Mouse (Mus musculus) regulatory T cell (primary cell): ENCODE data around the gene Crebl2.

Source experiments
- in situ Hi-C: fragments of 300-600 bp; cut with MboI, MseI; formaldehyde crosslinking; loops from one replicate; pipeline ENCODE4 v1.15.1; 2025; ENCODE audit warnings: high pct_unique_total_duplicates

Gene Crebl2

GRCm38 (mm10) chr6:134870887-134871286, 40.9 kb downstream of the Crebl2 start:
- in situ Hi-C loops, result loop anchor here (5.0 kb wide), 1 partner anchor 81 kb away; no protein-coding TSS in a partner anchor

- in situ Hi-C loops, result loop anchor here (5.0 kb wide), 1 partner anchor 80 kb away; no protein-coding TSS in a partner anchor
Measured at GRCm38 (mm10) chr6:134872236-134872635, 42.3 kb downstream of the Crebl2 start.

DNA sequence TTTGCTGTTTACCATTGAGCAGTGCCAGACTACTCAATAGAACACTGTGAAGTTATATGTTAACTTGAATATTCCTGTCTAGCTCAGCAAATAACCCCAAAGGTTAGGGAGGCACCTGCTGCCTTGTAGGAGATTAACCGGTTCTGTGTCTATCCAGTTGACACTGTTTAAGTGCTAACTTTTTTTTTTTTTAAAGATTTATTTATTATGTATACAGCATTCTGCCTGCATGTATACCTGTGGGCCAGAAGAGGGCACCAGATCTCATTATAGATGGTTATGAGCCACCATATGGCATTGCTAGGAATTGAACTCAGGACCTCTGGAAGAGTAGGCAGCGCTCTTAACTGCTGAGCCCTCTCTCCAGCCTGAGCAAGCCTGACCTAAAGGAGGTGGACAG, 43.1 kb downstream of the Crebl2 start:
- in situ Hi-C loops, result loop anchor here (5.0 kb wide), 1 partner anchor 79 kb away; no protein-coding TSS in a partner anchor

GRCm38 (mm10) chr6:134876795-134877194, 46.8 kb downstream of the Crebl2 start:
- in situ Hi-C loops, result no loop called here

DNA sequence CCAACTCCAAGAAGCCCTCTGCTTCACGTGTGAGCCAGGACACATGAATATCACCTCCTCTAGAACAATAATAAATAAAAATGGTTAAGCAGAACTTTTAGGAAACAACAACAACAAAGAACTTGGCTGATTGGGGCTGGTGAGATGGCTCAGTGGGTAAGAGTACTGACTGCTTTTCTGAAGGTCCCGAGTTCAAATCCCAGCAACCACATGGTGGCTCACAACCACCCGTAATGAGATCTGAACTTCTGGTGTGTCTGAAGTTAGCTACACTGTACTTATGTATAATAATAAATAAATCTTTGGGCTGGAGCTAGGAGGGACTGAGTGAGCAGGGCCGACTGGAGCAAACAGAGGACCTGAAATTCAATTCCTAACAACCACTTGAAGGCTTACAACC, 47.3 kb downstream of the Crebl2 start:
- in situ Hi-C loops, result no loop called here

DNA sequence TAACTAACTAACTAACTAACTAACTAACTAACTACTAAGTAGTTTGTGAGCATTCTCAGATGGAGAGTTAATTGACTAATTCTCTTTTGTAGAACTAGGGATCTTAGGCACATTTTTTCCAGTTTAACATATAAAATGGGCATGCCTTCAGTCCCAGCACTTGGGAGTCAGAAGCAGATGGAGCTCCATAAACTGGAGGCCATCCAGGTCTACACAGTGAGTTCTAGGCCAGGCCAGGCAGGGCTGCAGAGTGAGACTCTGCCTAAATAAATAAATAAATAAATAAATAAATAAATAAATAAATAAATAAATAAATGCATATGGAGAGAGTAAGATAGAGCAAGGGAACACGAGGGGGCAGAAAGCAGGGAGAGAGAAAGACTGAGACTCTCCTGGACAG, 47.9 kb downstream of the Crebl2 start:
- in situ Hi-C loops, result no loop called here

GRCm38 (mm10) chr6:134879556-134879955, 49.6 kb downstream of the Crebl2 start:
- in situ Hi-C loops, result no loop called here

GRCm38 (mm10) chr6:134880046-134880445, 50.1 kb downstream of the Crebl2 start:
- in situ Hi-C loops, result no loop called here

GRCm38 (mm10) chr6:134883661-134884060, 53.7 kb downstream of the Crebl2 start:
- in situ Hi-C loops, result no loop called here

DNA sequence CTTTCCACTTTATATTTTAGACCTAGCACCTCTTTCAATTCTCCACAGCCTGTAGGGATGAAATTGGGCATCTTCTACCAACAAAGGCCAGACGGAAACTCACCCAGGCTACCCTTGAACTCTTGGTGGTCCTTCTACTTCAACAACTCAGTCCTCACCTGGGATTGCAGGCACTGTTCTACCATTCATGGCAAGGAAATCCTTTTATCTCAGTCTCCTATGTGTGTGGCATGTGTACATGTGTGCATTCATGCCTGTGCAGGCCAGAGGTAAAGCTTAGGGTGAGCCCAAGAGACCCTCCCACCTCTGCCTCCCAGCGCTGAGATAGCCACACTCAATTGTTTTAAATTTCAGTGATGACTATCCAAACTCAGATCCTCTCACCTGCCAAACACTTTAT, 55.6 kb downstream of the Crebl2 start:
- in situ Hi-C loops, result no loop called here

DNA sequence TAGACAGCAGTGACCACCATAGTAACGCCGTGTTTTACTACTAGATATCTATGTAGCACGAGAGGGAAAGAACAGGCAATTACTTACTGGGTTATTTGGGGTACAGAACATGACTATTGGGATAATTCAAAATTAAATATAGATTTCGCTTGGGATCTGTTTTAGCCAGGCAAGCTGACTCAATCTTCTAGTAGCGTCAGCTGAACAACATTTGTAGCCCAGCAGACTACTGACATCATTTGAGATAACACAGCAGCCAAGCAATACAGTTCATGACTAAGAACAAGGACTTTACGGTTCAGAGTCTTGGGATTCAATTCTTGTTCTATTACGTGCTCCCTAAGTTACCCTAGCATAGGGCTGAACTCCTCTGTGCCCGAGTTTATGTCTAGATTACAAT, 56.5 kb downstream of the Crebl2 start:
- in situ Hi-C loops, result no loop called here

GRCm38 (mm10) chr6:134887008-134887407, 57.1 kb downstream of the Crebl2 start:
- in situ Hi-C loops, result no loop called here

- in situ Hi-C loops, result no loop called here
Measured at GRCm38 (mm10) chr6:134887711-134888449, 57.9 kb downstream of the Crebl2 start.

DNA sequence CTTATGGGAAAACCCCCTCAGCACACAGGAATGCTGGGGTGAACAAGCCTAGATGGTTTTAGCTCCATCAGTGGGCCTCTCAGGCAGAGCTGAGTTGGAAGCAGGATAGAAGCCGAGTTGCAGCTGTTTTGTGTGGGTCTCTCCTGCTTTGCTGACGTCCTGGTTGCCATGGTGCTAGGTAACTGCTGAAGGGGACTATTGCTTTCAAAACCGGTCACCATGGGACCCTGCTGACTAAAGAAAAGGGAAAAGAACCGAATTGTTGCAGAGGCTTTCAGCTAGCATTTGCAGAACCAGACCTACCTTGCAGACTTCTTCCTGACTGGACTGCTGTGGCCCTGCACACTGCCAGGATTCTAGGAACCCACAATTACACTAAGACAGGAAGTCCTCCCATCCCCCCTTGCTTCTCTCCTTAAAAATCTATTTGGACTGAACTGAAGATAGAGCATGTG, 58.6 kb downstream of the Crebl2 start:
- in situ Hi-C loops, result no loop called here

- in situ Hi-C loops, result no loop called here
Measured at GRCm38 (mm10) chr6:134889763-134890162, 59.8 kb downstream of the Crebl2 start.

- in situ Hi-C loops, result no loop called here
Measured at GRCm38 (mm10) chr6:134890436-134890835, 60.5 kb downstream of the Crebl2 start.

DNA sequence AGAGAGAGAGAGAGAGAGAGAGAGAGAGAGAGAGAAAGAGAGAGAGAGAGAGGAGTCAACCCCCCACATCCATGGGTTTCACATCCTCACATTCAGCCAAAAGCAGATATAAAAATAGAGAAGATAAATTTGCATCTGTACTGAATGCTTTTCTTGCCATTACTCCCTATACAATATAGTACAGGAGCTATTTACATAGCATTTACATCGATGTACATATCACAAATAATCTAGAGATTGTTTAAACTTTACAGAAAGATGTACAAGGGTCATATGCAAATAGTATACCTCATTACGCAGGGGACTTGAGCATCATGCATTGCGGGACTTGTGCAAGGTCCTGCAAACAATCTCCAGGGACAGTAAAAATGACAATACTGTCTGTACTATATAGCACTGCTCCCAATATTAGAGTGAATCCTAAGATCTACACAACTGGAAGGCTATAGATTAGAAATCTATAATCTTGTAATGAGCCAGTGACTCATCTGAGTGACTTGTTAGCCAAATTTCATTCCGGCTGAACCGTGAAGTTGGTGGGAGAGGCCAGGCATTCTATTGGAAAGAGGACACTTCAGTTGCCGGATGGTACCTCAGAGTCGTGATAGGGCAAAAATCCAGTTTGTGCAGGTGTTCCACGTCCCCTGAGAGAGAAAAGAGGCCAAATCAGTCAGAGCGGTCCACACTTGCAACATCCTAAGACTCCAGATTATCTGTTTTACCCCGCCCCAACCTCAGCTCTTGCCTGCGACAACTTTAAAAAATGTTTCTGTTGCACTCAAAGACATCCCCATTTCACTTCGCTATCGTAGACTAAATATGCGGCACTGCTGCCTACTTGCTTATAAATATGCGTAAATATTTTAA, 66.8 kb downstream of the Crebl2 start:
- in situ Hi-C loops, result loop anchor here (5.0 kb wide), 1 partner anchor 35 kb away; no protein-coding TSS in a partner anchor

DNA sequence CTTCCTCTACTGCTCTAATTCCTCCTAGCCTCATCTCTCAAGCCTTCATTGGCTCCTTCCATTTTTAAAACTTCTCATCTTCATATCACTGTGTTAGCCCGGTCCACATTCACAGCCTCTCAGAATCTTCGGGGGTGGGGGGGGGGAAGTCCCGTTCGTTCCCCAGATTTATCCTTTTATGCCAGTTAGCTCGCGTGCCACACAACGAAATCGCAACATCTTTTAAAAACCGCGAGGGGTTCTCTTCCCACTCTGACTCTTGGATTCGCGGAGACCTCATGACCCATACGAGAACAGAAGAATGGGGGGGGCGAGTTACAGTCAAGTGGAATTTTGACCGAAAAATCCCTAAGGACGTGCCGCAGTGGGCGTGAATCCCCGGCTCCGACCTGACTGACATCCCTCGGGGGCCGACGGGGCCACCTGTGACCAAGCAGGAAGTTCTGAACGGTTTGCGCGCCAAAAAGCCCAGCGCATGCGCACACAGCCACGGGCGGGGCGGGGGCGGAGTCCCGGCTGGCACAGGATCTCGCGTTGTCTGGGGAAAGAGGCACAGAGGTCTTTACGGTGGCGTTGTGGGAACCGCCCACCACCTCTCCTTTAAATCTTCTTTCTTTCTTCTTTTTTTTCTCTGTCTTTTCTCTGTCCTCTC, 67.6 kb downstream of the Crebl2 start:
- in situ Hi-C loops, result loop anchor here (5.0 kb wide), 1 partner anchor 35 kb away; no protein-coding TSS in a partner anchor

DNA sequence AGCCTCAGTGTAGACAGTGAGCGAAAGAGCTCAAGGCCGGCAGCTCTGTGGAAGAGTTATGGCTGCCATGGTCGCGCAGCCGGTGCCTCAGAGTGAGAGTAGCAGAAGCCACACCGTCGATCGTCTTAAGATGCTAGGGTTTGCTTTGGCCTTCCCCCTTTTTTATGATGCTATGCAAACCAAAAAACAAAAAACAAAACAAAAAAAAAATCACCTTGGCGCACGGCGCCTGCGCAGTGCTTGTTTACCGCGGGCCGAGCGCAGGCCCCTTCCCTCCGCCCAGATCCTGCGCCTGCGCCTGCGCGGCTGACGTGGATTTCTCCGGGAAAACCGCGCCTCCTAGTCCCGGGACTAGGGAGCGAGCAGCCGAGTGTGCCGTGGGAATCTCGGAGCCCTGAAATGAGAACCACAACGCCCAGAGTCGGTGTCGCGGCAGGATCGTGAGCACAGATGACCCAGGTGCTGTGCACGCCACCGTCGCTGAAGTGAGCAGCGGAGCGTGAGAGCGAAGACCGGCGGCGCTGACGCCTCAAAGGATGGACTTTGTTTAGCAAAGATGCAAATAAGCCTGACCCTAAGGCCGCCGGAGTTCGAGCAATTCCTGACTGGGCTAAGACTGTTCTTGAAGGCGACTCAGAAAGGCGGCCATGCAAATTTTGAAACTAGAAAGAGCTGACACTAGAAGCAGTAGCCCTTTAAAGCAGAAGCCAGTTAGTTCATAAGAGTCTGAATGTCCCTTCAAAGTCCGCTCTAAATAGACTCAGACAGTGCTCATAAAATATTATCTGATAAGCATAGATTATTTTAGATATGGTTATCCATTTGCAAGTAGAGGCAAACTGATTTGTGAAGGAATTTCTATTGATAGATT, 68.4 kb downstream of the Crebl2 start, which contains the start of gene Gpr19:
TSS of gene Gpr19 (minus strand) at position 484 of the 871 bp plus-strand sequence.
- in situ Hi-C loops, result loop anchor here (5.0 kb wide), 1 partner anchor 34 kb away; no protein-coding TSS in a partner anchor

- in situ Hi-C loops, result no loop called here
Measured at GRCm38 (mm10) chr6:134903368-134903767, 73.4 kb downstream of the Crebl2 start.
